Mouse (Mus musculus): ENCODE results near the gene Saa2.

The Saa2 gene

GRCm38 (mm10) chr7:46762601-46763000 lies 11.0 kb downstream of the Saa2 start:
- no peak for DNase-seq (ENCODE audit: low spot score in 2 of 2)

DNA sequence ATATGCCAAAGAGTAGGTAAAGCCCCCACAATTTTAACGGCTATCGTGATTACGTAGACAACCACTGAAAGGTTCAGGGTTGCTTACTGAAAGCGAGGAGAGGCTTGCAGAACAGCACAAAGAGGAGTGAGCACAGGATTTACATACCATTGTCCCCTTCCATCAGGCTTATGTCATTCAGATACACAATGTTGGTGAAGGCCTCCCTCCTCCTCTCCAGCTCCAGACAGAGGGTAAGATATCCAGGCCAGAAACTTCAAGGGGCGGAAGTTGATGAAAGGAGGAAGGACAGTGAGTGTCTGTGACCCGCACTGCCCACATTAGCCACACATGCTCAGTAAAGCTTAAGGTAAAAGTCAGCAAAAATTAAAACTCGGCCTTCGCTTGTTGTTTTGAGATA lies 13.1 kb downstream of the Saa2 start:
- DNase-seq (ENCODE audit: low spot score in 2 of 2): no peak

DNA sequence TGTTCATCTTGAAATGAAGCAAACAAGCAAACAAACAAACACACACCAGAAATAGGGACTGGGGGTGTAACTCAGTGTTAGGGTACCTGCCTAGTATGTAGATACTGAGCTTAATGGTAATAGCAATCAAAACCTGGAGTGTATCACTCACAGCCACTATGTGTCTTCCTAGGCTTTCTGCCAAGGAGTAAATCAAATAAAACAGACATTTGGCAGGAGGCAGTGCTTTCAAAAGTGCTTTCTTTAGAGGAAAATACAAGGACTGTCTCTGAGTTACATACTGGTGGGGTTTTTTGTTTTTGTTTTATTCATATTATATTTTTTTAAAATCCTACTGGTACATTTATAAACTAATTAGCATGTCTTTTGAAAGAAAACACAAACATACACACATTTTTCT lies 15.8 kb downstream of the Saa2 start:
- DNase-seq (ENCODE audit: low spot score in 2 of 2): no peak

DNA sequence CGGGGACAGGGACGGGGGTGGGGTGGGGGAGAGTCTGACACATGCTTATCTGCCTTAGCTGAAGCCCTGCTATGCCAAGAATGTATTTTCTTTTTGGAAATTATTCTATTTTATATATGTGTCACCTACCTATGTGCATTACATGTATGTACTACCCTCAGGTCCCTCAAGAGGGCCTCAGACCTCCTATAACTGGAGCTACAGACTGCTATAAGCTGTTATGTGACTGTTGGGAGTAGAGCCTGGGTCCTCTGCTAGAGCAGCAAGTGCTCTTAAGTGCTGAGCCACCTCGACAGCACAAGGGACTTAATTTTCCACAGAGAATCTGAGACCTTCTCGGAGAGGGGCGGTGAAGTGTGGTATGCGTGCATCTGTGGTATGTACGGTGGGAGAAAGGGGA lies 16.9 kb downstream of the Saa2 start:
- DNase-seq (ENCODE audit: low spot score in 2 of 2): no peak

DNA sequence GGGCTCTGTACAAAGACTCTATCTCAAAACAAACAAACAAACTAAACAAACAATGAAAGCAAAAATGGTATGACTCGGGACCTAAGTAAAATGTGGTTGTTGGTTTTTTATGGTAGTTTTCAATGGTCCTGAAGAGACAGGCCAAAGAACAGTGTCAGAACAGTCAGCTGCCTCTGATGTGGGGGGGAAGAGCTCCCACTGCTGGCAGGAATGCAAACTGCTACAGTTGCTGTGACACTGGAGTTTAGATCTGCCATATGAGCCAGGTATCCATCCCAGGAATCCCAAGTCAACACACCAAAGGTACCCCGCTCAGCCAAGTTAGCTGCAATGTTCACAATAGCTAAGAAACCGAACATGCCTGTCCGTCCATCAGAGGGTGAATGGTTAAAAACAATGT lies 19.1 kb downstream of the Saa2 start:
- DNase-seq (ENCODE audit: low spot score in 2 of 2): peak; percentile 26 to 55

- no peak for DNase-seq (ENCODE audit: low spot score in 2 of 2)
These were observed 37.7 kb downstream of the Saa2 start for GRCm38 (mm10) chr7:46789177-46789849.

DNA sequence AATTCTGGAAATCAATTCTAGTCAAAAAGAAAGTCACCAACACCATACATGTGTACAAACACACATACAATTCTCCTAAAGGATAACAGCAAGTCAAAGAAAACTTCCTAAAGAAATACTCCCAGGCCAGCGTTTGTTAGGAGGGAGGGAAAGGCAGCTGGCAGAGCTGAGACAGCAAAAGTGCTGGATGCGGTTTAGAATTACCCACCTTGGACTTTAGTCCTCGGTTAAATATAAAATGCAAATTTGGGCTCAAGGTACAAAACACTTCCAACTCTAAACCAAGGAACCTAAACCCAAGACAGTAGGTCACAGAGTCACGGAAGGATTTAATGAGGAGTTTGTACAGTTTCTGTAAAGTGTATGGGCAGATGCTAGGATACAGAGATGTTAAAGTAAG lies 42.3 kb downstream of the Saa2 start:
- DNase-seq (ENCODE audit: low spot score in 2 of 2): no peak

DNA sequence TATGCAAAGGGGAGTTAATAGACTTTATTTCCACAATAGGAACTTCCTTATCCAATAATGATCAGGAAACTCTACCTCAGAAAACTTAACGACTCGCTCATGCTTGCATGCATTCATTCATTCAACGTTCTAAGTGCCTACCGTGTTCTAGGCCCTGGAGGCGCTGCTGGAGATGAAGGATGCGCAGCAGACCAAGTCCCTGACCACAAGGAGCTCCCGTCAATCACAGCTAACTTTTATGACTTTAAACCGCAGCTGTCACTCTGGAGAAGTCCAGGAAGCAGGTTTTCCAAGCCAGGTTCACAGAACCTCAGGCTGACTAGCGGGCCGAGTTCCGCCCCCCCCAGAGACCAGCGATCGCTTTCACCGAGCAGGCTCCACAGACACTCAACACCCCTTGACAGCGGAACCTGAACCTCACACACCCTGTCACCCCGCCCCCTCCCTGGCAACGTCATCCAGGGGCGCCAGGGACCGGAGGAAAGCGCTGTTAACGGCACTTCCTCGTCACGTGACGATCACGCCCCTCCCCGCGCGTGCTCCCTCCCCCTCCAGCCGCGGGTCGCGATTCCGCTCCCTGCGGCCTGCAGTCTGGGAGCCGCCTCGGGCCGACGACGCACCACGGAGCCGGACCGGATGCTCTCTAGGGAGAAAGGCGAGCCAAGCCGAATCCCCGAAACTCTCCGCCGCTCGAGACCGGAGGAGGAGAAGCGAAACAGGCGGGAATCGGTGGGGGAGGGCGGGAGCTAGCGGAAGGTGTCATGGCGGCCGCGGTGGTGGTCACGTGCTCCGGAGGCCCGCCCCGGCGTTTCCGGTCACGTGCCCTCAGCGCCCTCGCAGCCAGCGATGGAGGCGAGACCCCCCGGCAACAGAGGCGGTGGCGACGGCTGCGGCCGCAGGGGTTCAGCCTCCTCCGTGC lies 44.0 kb downstream of the Saa2 start, which contains the start of the genes Hps5 and Gtf2h1:
Gene Hps5 (minus strand): TSS at position 778 of the 919 bp plus-strand sequence.
Gene Gtf2h1 (plus strand): TSS at position 817 of the 919 bp plus-strand sequence.
- peak; percentile 97 for DNase-seq (ENCODE audit: low spot score in 2 of 2)

DNA sequence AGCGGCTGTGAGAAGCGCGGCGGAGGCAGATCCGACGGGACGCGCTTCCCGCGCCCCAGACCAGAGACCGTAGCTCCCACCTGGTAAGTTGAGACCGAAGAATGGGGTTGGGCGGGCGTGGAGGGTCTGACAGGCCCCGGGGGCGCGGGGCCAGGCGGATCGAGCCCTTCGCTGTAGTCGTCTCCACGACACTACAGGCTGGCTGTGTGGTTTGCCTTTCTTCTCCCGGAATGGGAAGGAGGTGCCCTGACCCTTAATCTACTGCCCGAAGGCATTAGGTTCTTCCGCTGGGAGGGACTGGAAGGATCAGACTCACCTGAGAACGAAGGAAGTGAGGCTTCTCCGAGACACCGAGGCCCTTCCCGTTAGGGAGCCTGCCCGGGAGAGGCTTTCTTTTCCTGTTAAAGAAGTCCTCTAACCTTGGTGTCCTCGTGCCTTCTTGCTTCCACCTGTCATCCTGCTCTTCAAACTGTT lies 44.7 kb downstream of the Saa2 start:
- no peak for DNase-seq (ENCODE audit: low spot score in 2 of 2)

- DNase-seq (ENCODE audit: low spot score in 2 of 2): no peak
These were observed 45.2 kb downstream of the Saa2 start for GRCm38 (mm10) chr7:46796779-46797178.
